Mouse (Mus musculus): ENCODE measurements around the gene 2010111I01Rik.

GRCm38 (mm10) chr13:63014353-63014752 lies 49.7 kb downstream of the 2010111I01Rik start:
- TF ChIP-seq CTCF (IDR thresholded peaks at IDR 0.05; ENCODE audit: borderline replicate concordance, insufficient read depth, low read length) (no peak), POLR2A (IDR thresholded peaks at IDR 0.05; ENCODE audit: low read depth, low read length) (no peak)

Measured in embryonic fibroblast, embryonic 13.5 days (primary cell).